Mouse (Mus musculus) ES-E14 (cell line): ENCODE measurements around the gene Bag6.

Source experiments
- CHD2 ChIP-seq: IDR thresholded peaks from 2 replicates; pipeline ENCODE4 v1.6.1; 2014; ENCODE audit warnings: mild to moderate bottlenecking, low read depth, low read length, inconsistent platforms
- HCFC1 ChIP-seq: IDR thresholded peaks from 2 replicates; pipeline ENCODE4 v1.6.1; 2012; ENCODE audit warnings: low read length, inconsistent platforms, borderline replicate concordance; ENCODE audit not compliant: insufficient read depth
- MAFK ChIP-seq: IDR thresholded peaks from 2 replicates; pipeline ENCODE4 v1.6.1; 2014; ENCODE audit warnings: mild to moderate bottlenecking, low read depth, low read length, inconsistent platforms; ENCODE audit not compliant: insufficient read depth
- ZNF384 ChIP-seq: IDR thresholded peaks from 2 replicates; pipeline ENCODE4 v1.6.1; 2012; ENCODE audit warnings: low read depth, low read length, inconsistent platforms

DNA sequence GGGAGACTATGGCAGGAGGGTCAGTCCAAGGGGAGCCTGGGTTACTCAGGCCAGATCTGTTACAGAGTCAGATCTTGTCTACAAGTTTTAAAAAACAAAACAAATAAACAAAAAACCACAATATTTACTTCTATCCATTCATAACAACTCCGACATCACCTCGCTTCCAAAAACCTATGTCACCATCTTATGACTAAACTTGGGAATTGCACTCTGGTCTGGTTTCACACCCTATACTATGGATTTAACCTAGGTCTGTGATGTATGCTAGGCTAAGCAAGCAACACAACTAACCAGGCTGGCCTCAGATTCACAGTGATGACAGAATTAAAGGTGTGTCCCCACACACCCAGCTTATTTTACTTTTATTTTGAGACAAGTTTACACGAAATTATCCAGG, 28.5 kb upstream of the Bag6 start:
- TF ChIP-seq CHD2 (no peak), ZNF384 (no peak), MAFK (no peak), HCFC1 (no peak)
